Mouse (Mus musculus): ENCODE data around the gene Prkra. TPM values are rescaled to one million over a fixed set of nuclear protein-coding genes. Genes with fewer than 3 reads are reported as not detected.

Prkra gene
- polyA plus RNA-seq, 1 experiment from 2014 or later: 89.4 TPM

- WGBS: 93% methylated on average over 13 of the region's 13 CpGs
- Histone ChIP-seq H3K9ac (ENCODE audit: low read depth, low read length) (no peak overlapping the region), H3K36me3 (ENCODE audit: control insufficient read depth, insufficient read depth, low read length) (no peaks in the 10 kb centered on the region; the same call in 1 of the 2 replicates)
Observed at GRCm38 (mm10) chr2:76585090-76585489, 62.7 kb downstream of the Prkra start.

More at GRCm38 (mm10) chr2:76585090-76585489, 62.7 kb downstream of the Prkra start:
- Histone ChIP-seq H3K9me3 (ENCODE audit: control insufficient read depth, low read length) (no peaks in the 10 kb centered on the region), H3K4me3 (ENCODE audit: low read length) (no peak overlapping the region), H3K4me2 (replicated peaks; ENCODE audit: low read depth, low read length) (no peak overlapping the region), H3K4me1 (ENCODE audit: control insufficient read depth, insufficient read depth, low read length) (no peaks in the 10 kb centered on the region), H3K27ac (ENCODE audit: low read depth, low read length) (no peak overlapping the region), H3K27me3 (ENCODE audit: control insufficient read depth, insufficient read depth, low read length) (no peaks in the 10 kb centered on the region)
- no peak for ATAC-seq (ENCODE audit: low FRiP score, low TSS enrichment)

Other genes with a start within 250 kb of the Prkra start
- gene Osbpl6, start 241.5 kb downstream of the Prkra start, polyA plus RNA-seq (2014; fragmentation: Nextera tagmentation; extraction: Ambion mirVana): 13.2 and 17.5 TPM in 2 replicates
- 1.2 and 1.9 TPM in 2 replicates for gene Pjvk, start 461 bp upstream of the Prkra start, polyA plus RNA-seq (2014; fragmentation: Nextera tagmentation; extraction: Ambion mirVana)
- gene Fkbp7, start 25.1 kb upstream of the Prkra start, polyA plus RNA-seq (2014; fragmentation: Nextera tagmentation; extraction: Ambion mirVana): 57.5 and 73.4 TPM in 2 replicates
- 14.9 and 15.3 TPM in 2 replicates for gene Plekha3, start 27.3 kb upstream of the Prkra start, polyA plus RNA-seq (2014; fragmentation: Nextera tagmentation; extraction: Ambion mirVana)